Mouse (Mus musculus) thymus, postnatal 25 days (tissue): ENCODE data around the gene Olfr211.
"Not testable (repeated sequence)": the region's sequence is repeated elsewhere in the genome, so short reads cannot be mapped to it uniquely, and the experiment has no call there.

Source experiments
- DNase-seq: peaks from one replicate; pipeline ENCODE4 v3.0.0; 2022

Olfr211 gene

DNA sequence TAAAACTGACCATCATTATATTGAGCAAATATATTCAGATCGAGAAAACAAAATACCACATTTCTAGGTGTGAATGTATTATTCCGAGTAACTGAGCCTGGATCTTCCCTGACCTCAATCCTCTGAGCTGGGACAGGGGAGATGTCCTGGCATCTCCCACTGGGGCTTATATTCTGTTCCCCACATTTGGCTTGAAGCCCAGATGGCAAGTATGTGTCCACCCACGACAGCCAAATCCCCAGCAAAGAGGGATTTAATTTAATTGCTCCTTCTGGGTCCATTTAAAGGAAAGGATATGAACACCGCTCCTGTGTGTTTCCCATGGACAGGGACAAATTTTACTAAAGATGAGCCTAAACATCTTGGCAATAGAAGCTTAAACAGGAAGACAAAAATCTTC, at the start of gene Olfr211:
Olfr211 (plus strand) TSS at position 301 of the 400 bp plus-strand sequence.
- DNase-seq: no peak

- no peak for DNase-seq
These were observed 49.4 kb upstream of the Olfr211 start for GRCm38 (mm10) chr6:116439531-116439930.

GRCm38 (mm10) chr6:116440447-116440846, 48.4 kb upstream of the Olfr211 start:
- no peak for DNase-seq

DNA sequence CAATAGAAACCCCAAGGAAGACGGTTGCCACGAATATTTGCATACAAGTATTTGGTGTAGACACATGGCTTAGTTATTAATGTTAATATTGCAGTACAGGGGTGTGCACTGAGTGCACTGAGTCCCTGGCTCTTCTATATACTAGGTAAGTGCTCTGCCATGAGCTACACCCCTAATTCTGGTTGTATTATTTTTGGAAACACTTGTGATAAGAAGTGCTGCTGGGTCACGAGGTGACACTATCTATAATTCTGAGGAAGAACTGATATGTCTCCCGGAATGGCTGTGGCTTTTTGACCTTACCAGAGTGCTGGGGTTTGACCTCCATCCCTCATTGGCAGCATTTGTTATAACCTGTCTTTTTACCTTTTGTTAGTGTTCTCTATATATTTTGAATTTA, 48.0 kb upstream of the Olfr211 start:
- no peak for DNase-seq

- no peak for DNase-seq
These were observed 33.1 kb upstream of the Olfr211 start for GRCm38 (mm10) chr6:116455781-116456180.

GRCm38 (mm10) chr6:116456482-116456881, 32.4 kb upstream of the Olfr211 start:
- DNase-seq: peak; percentile 9

DNA sequence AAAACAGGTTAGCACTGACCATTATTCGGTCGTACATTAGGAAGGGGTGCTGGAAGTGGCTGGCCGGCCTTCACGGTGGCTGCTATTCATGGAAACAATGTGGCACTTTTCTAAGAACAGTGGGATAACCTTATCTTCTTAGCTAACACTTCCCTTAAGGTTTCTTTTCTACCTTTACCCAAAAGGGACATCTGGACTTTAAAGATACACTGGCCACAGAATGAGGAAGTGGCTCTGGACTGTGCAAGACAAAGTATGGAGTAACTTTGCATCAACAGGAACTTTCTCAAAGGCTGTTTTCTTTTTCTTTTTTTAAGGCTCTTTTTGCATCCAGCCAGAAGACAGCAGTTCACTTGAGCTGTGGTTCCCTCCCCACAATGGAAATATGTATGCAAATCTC, 30.2 kb upstream of the Olfr211 start:
- no peak for DNase-seq

DNA sequence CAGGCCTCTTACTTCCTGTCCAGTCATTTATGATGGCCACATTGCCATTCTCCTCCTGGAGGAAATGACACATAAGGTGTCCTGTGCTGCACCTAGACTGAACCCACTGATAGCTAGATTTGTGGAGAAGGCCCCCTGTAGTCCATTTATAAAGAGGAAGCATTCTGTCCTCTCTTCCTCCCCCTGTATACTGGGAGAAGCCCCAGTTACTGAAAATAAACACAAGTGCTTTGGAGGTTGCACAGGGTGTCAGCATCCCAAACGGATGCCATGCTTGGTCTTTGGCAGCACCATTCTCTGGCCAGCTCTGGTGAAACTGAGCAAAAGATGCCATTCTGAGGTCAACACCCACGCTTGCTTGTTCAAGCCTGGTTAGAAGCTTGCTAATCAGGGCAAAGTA, 29.7 kb upstream of the Olfr211 start:
- DNase-seq: no peak

GRCm38 (mm10) chr6:116460544-116461283, 28.2 kb upstream of the Olfr211 start, which contains the start of gene Alox5:
Gene Alox5, minus strand, starts transcription at chr6:116461178.
- no peak for DNase-seq

DNA sequence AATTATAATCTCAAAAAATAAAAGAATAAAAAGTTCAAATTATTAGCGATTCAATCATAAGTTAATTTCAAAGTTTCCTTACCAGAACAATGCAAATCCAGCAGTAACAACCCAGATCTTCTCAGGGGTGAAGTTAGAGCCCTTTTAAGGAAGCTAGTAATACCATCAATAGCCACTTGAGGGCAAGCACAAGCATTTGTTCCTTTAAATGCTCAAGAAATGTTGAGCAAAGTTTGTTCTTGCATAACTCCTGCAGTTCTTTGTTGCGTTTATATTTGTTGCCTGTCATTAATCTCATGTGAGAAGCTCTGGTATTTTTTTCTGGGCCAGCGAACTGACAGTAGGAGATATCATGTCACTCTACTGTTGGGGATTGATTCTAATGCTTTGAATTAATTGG, 20.8 kb upstream of the Olfr211 start:
- no peak for DNase-seq

GRCm38 (mm10) chr6:116485081-116485480, 3.8 kb upstream of the Olfr211 start:
- DNase-seq: no peak

- no peak for DNase-seq
These were observed 2.1 kb upstream of the Olfr211 start for GRCm38 (mm10) chr6:116486833-116487232.

DNA sequence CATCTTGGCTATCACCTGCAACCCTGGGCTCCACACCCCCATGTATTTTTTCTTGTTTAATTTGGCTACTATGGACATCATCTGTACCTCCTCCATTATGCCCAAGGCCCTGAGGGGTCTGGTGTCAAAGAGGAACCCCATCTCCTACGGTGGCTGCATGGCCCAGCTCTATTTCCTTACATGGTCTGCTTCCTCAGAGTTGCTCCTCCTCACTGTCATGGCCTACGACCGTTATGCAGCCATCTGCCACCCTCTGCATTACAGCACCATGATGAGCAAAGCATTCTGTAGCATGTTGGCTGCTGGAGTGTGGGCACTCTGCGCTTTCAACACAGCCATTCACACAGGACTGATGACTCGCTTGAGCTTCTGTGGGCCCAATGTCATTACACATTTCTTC, 4.9 kb downstream of the Olfr211 start:
- no peak for DNase-seq

GRCm38 (mm10) chr6:116495960-116496359, 7.1 kb downstream of the Olfr211 start:
- DNase-seq: no peak

- not testable (repeated sequence) for DNase-seq
These were observed 17.6 kb downstream of the Olfr211 start, which contains the start of gene Olfr212 for GRCm38 (mm10) chr6:116506302-116507003. Gene Olfr212, plus strand, starts transcription at chr6:116506516.

DNA sequence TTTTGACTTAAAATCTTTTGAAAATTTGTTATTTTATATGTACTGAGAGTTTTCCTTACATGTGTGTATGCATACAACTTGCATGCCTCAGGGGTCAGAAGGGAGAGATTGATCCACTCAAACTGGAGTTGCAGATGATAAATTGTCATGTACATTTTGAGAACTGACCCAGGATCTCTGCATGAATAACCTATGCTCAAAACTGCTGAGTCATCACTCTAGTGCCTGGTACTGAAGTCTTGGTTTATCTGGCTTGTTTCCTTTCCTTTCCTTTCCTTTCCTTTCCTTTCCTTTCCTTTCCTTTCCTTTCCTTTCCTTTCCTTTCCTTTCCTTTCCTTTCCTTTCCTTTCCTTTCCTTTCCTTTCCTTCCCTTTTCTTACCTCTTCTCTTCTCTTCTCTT, 25.9 kb downstream of the Olfr211 start:
- DNase-seq: no peak

- no peak for DNase-seq
These were observed 49.3 kb downstream of the Olfr211 start, which contains the start of gene Olfr213 for GRCm38 (mm10) chr6:116538156-116538555. Gene Olfr213, plus strand, starts transcription at chr6:116538456.

- no peak for DNase-seq
These were observed 53.6 kb downstream of the Olfr211 start for GRCm38 (mm10) chr6:116542500-116542899.
